Mouse (Mus musculus): ENCODE results near the gene Pate4. TPM values are rescaled to one million over a fixed set of nuclear protein-coding genes. Genes with fewer than 3 reads are reported as not detected.
"Not testable (repeated sequence)": the region's sequence is repeated elsewhere in the genome, so short reads cannot be mapped to it uniquely, and the experiment has no call there.

Pate4 gene
- not detected for total RNA-seq (2021)
- long read RNA-seq, experiment 1, result 0 reads
- long read RNA-seq, experiment 2, result 0 reads

DNA sequence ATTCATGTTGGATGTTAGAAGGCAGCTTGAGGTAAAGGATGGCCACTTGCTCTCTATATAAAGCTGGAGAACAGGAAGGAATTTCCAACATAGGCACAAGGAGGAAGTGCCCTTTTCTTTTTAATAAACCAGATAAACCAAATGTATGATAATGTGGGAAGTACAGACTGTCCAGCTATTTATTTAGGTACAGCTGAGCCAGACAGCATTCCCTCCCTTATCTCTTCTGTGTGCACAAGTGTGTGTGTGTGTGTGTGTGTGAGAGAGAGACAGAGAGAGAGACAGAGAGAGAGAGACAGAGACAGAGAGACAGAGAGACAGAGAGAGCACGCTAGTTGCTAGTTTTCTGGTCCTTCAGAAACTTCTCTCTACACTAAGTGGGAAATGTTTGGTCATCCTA, at the start of gene Pate4:
Pate4 (minus strand) TSS at position 101 of the 400 bp plus-strand sequence.
- no peak for DNase-seq (ENCODE audit: low spot score in 2 of 2)

DNA sequence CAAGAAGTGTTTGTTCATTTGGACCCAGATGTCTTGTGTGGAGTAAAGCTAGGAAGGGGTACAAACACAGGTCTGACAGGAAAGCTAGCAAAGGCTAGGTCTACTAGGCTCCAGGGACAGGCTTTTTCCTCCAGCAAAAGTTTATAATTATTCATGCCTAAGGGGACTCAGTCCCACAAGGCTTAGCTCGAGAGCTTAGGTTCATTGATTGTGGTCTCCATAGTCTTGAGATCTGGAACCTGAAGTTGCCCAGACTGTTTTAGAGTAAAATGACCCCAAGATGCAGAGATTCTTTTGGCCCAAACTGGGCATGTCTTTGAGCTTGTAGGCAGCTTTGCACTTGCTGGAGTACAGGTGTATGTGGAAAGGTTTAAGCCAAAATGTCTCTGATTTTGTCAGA, 36.4 kb upstream of the Pate4 start, which contains the start of gene Pate3:
Pate3 (minus strand) TSS at position 101 of the 400 bp plus-strand sequence.
- no peak for DNase-seq (ENCODE audit: low spot score in 2 of 2)

DNA sequence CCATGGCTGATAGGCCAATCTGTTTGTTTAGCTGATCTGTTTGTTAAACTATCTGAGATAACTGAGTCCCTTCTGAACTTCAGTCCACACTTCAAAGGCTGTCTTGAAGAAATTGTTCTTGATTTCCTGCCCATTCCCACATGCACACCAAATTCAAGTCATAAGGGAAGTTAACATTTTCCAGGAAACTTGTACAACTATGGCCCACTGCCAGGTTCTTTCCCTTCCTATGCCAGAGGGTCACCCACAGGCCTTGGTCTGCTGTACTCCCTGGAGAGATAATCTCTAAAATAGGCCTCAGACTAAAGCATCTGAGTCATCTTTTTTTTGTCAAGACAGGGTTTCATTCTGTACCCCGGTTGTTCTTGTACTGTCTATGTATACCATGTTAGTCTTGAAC, 21.2 kb upstream of the Pate4 start:
- DNase-seq (ENCODE audit: low spot score in 2 of 2), result no peak

DNA sequence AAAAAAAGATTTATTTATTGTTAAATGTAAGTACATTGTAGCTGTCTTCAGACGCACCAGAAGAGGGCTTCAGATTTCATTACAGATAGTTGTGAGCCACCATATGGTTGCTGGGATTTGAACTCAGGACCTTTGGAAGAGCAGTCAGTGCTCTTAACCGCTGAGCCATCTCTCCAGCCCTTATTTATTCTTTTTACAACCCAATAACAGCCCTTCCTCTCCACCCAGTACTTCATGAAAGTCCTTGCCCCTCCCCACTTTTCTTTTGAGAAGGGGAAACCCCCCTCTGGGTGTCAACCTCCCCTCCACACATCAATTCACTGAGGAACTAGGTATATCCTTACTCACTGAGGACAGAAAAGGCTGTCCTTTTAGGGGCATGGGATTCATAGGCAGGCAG, 5.0 kb upstream of the Pate4 start:
- DNase-seq (ENCODE audit: low spot score in 2 of 2), result not testable (repeated sequence)

DNA sequence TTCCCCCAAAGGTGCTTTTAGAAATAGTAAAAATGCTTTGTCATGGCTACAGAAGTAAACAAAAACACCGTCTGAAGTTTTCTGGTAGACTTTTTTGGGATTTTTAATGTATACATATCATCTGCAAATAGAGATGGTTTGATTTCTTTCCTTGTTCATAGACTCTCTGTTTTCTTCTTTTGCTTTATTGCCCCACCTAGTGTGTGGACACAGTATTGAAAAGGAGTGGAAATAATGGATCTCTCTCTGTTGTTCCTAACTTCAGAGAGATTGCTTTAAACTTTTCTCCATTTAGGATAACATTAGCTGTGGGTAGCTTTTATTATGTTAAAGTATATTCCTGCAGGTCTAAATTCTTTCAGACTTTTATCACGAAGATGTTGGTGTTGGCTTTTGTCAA, 2.3 kb upstream of the Pate4 start:
- DNase-seq (ENCODE audit: low spot score in 2 of 2), result no peak

DNA sequence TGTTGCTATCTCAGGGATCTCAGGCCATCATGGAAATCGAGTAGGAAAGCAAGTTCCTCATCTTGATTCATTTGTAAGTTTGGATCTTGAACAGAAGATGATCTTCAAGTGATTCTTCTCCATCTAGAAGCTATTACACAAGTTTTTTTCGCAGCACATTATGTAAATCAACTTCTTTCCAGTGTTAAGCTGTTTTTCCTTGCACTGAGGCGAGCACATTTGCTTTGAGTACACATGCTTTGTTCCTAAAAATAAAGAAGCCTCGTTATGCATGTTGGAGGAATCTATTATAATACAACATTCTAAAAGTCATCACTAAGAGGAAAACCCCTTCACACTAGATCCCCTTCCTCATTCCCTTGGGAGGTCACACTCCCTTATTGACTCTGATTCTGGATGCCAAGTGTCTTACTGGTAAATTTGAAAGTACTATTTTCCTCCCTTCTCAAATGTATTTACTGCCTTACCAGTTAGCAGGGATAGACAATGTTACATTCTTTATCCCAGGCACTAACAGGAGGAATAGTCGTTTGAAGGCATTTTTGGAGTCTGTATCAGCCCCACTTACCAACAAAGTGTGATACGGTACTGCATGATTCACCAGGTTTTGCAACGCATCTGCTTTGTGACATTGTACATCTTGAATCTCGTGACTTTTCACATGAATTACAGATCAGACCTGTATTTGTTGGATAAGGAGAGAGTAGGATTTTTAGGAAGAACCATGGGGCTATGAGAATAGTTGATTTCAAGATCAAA, 3.9 kb downstream of the Pate4 start:
- DNase-seq (ENCODE audit: low spot score in 2 of 2), result no peak

DNA sequence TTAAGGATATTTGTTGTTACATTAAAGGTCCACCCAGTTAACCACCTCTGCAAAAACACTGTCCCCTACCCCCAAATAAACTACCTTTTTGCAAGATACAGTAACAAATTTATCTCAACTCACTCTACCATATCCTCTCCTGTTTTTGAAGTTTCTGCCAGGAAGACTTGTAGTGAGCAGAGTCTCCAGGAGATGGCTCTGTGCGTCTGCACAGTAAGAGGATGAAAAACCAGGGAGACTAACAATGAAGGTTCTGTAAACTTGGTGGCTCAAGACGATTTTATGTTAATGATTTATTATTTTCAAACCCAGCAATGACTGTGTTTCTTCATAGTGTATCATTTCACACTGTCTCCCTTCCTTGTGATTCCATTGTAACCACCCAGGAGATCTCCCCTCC, 18.8 kb downstream of the Pate4 start:
- no peak for DNase-seq (ENCODE audit: low spot score in 2 of 2)

DNA sequence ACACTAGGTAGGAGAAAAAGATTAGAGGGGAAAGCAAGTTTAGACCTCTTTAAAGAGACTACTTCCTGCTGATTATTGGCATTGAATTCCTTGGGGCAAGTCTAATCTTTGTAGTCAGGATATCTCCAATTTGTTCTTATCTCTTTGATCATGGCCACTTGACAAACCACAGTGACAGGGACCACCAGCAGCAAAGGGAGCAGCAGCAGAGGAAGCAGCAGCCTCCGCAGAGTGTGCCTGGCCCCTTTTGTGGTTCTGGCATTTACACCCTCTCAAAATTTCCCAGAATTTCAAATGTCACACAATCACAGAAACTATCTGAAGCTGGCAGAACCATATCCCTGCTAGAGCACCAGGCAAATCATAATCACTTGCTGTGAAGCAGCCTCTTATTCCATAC, 24.1 kb downstream of the Pate4 start:
- no peak for DNase-seq (ENCODE audit: low spot score in 2 of 2)

DNA sequence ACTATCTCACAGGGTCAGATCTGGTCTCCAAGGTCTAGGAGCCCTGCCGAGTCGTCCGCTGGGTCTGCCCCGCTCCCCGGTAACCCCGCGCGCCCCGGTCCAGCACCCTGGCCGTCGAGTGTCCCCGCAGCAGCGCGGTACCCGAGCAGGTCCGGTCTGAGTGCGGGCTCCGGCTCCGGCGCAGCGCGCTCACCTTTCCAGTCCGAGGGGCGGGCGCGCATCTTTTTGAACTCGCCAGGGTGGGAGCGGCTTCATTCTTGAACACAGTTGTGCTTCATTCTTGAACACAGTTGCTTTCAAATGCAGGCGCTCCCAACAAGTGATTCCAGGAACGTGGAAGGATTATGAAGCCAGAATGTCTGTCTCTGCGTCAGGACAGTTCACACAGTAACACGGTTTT, 37.3 kb downstream of the Pate4 start:
- DNase-seq (ENCODE audit: low spot score in 2 of 2), result no peak

DNA sequence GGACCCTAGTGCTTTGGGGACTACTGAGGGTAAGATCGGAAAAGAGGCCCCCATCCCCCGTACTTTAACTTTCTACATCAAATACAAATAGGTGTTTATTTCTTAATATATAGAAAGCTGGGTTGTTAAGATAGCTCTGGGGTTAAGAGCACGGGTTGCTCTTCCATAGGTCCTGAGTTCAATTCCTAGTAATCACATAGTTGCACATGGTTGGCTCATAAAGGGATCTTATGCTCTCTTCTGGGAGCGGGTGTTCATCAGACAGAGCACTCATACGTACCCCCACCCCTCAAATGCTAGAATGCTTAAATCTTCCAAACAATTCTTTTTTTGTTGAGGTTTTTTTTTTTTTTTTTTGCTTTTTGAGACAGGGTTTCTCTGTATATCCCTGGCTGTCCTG, 41.1 kb downstream of the Pate4 start:
- no peak for DNase-seq (ENCODE audit: low spot score in 2 of 2)

DNA sequence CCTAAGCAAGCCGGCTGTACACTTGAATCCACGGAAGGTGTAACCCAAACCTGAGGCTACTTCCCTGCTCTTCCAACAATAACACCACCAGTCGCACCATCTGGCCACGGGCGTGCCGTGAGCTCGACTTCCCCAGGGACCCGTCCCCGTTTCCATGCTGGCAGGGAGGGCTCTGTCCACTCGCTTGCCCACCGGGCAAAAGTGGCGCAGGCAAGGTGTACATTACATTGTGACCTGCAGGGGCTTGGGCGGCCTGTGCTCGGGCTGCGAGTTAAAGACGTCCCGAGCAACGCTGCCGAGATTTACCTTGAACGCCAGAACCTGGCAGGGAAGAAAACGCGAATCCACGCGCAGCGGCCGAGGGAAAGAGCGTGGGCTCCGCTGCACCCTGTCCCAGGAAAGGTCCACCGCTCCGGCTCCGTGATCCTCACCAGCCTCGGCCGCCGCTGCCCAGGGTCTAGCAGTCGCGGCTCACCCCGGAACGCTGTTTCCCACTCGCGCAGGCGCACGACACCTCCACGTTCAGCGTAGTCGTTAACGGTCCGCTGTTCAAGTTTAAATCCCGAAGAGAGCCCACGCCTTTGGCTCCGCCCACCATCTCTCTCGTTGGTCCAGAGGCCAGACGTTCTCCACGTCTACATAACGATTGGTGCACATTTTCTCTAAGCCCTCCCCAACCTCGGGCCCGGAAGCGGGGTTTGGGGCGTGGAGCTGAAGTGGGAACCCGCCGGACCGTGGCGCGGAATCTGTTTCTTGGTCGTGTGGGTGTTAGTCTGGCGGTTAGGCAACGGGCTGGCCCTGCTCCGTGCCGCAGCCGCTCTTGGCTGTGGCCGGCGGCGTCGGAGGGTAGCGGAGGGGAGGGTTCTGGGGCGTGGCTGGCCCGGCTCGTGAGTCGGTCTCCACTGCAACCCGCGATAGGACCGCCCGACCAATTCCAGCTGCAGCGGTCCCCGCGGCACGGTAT, 41.9 kb downstream of the Pate4 start, which contains the start of the genes Pate2 and Hyls1:
Pate2 (plus strand) TSS at position 714 of the 964 bp plus-strand sequence.
Hyls1 (minus strand) TSS at position 828 of the 964 bp plus-strand sequence.
- peak; percentile 76 to 91 for DNase-seq (ENCODE audit: low spot score in 2 of 2)

DNA sequence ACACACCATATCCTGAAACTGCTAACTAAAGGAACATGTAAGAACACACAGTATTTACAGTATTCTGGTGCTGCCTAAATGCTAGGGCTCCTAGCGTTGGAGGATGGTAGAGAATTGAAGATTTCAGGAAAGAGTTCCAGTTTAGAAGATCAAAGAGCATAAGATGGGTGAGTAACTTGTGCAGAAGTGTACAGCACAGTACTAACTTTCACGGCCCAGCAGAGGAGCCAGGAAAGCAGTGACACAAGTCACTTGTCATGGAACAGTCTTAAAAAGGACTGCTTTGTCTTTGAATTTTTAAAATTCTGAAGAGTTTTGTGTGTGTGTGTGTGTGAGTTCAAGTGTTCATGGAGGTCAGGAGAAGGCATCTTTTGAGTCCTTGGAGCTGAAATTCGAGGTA, 43.7 kb downstream of the Pate4 start:
- DNase-seq (ENCODE audit: low spot score in 2 of 2), result no peak

DNA sequence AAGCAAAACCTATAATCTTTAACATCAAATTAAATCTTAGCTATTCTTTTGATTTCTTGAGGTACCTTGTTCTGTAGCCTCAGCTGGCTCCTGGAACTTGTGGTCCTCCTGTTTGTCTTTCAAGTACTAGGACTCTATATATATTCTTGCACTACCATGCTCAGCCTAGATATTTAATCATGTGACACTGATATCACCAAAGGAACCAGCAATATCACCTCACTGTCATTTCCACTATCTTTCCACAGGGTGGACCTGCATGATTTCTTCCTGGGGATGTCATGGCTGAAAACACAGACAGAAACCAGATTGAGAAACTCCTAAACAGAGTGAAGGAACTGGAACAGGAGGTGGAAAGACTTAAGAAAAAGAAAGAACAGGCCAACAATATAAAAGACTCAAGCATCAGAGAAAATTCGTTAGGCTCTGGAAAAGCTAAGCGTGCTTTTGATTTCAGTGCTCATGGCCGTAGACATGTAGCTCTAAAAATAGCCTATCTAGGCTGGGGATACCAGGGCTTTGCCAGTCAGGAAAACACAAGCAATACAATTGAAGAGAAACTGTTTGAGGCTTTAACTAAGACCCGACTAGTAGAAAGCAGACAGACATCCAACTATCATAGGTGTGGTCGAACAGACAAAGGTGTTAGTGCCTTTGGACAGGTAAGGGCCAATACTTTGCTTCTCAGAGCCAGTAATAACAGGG, 47.1 kb downstream of the Pate4 start:
- no peak for DNase-seq (ENCODE audit: low spot score in 2 of 2)

DNA sequence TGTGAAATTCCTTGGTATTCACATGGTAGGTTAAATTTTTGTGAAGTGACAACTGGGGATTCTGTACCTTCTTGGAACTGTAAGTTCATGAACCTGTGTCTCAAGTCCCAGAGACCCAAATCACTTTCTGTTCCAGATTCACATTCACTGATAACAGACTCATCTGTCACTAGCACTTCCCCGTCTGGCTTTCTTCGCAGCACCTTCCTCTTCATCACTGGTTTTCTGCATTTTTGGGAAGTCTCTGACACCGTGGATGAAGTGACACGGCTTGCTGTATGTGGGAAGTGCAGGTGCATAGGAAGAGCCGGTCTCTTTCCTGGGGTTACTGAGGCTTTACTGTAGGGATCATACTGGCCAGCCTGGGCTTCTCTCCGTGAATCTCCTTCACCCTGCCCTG, 50.2 kb downstream of the Pate4 start:
- DNase-seq (ENCODE audit: low spot score in 2 of 2), result no peak

DNA sequence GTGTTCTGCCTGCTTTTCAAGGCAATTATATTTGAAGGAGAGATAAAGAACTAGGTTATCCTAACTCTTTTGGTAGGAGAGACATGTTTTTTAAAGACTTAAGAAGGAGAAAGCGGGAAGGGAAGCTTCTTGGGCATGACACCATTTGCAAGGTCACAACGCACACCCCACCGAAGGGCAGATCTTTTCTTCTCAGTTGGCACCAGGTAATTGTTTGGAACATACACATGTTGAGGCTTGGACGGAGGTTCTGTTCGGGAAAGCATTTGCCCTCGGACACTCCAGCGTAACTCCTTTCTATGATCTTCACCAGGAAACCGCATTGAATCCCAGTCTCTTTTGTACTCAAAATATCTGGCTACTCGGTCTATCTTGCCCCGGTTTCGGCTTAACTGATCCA, 50.7 kb downstream of the Pate4 start:
- no peak for DNase-seq (ENCODE audit: low spot score in 2 of 2)

DNA sequence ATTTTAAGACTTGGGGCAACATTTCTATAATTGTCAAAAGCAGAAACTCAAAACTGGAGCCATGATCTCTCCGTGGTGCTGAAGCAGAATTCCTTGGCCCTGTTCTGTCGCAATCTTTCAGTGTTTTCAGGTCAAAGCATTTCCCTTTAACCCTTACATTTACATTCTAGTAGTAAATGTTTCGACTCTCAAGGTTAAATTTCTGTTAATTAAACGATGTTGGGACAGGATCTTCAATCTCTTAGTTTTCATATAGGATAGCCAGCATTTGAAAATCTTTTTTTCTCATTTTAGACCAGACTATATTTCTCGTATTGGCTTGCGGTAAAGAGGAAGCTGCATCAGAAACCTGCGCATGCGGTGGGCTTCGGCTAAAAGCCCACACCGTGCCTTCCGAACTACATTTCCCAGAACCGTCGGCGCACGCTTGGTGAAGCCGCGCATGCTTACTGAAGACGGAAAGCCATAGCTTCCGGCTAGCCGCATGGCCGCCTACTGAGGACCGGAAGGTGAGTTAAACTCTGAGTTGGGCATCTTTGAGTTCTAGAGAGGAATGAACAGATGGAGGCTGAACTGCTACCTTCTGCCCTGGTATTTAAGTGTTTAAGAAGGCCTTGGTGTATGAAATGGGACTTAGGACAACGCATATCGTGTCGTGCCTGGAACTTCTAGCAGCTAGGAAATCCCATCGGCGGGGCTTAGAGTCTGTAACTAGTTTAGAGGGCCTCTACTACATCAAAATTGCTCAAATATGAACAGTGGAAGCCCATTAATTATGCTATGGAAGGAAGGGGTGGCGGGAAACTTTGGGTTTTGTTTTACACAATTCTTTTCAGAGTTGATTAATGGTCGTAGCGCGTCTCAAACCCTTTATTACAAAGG, 52.5 kb downstream of the Pate4 start:
- DNase-seq (ENCODE audit: low spot score in 2 of 2), result peak in 1 of 2 experiments; percentile 72

DNA sequence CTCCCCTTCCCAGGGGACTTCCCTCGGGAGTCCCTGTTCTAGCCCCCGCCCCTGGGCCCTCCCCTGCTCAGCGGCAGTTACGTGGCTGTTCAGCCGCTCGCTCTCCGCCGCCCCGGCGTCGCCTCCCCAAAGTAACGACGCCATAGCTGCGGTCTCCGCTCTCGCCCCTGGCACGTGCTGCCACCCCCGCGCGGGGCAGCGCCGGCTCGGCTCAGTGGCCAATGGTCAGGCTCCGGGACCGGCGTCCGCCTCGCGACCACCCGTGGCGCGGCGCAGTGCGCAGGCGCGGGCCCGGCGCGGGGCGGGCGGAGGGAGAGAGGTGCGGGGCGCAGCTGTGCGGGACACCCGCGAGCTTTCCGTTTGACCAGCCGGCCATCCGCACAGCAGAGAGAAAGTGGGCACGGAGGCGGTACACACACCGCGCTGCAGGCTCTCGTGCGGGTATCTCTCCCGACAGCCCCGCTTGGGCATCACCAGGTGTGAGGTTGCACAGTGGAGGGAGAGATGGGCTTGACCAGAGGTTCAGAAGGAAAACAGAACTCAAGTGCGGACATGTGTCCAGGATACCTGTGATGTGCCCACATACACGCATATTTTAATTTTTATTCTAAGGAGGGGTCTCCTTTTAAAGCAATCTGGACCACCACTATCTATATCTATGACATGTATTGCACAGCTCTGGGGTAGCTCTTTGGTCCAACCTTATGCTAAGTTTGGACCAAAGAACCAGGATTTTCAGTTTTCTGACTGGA, 53.3 kb downstream of the Pate4 start, which contains the start of the genes Ddx25 and Pus3:
Ddx25 (minus strand) TSS at position 272 of the 752 bp plus-strand sequence.
Pus3 (plus strand) TSS at position 339 of the 752 bp plus-strand sequence.
- DNase-seq (ENCODE audit: low spot score in 2 of 2), result no peak
